Mouse (Mus musculus): ENCODE results near the gene Dnah2. TPM values are rescaled to one million over a fixed set of nuclear protein-coding genes. Genes with fewer than 3 reads are reported as not detected.

The Dnah2 gene
- total and polyA plus RNA-seq, 2 experiments from 2014 or later, result 3.9 to 9.5 TPM

DNA sequence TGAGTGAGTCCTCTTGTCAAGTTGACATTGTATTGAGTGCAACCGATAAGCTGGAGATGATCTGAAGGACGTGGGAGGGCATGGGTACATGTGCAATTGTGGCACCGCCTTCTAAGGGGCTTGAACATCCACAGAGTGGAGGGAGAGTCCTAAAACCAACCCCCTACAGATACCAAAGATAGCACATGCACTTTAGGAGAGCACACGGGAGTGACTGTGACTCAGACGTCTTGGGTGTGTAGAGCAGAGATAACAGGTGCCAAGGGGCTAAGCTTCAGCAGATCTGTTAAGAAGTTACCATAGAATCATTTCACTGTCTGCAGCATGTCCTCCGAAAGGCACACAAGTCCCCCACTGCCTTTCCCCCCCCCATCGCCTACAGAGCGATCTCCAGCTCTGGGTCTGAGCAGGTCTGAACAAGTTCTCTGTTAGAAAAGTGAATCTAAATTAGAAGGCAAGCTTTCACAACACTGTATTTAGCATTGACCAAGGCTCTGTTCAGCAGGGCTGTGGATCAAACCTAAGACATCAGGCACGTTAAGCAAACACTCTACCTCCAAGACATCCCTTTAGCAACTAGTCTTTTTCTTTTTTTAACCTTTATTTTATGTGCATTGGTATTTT is 27.3 kb downstream of the Dnah2 start:
- Histone ChIP-seq H3K27me3 (ENCODE audit: insufficient read depth, low read length) (no peaks in the 10 kb centered on the region), H3K4me3 (ENCODE audit: low read depth, low read length) (no peak overlapping the region), H3K9ac (replicated peaks; ENCODE audit: low read length, poor library complexity, severe bottlenecking) (no peak overlapping the region), H3K27ac (ENCODE audit: low read depth, low read length) (no peak overlapping the region), H3K4me1 (ENCODE audit: insufficient read depth, low read length) (no peaks in the 10 kb centered on the region), H3K4me2 (ENCODE audit: low read depth, low read length, poor library complexity, severe bottlenecking) (no peak overlapping the region), H3K9me3 (ENCODE audit: low read length) (no peaks in the 10 kb centered on the region), H3K36me3 (ENCODE audit: insufficient read depth, low read length) (peaks cover 2% of the 10 kb centered on the region; the same call in 1 of the 2 replicates)
- DNase-seq (ENCODE audit: low spot score) (no peak), ATAC-seq (ENCODE audit: low FRiP score) (no peak)
- WGBS, result 88% methylated on average over 9 of the region's 9 CpGs
- no peak for TF ChIP-seq CTCF (IDR thresholded peaks at IDR 0.05)

DNA sequence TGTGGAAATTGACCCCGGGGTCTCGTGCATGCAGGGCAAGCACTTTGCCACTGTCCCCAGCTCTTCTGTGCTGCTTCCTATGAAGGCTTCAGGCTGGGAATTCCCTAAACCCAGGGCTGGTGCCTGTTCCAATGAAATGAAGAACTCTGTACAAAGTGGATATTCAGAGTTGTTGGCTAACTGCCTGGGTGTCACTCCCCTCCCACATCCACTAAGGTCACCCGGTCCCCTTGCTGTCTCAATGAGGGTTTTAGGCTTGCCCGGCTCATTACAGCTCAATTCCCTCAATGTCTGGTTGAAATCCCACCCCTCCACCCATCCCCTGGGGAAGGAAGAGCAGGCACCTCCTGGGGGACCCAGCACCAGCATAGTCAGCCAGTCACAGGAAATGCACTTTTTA is 28.9 kb downstream of the Dnah2 start:
- no peak overlapping the region for H3K4me3 ChIP-seq (ENCODE audit: low read depth, low read length)
- 64% methylated on average over 4 of the region's 4 CpGs for WGBS
- H3K36me3 ChIP-seq (ENCODE audit: insufficient read depth, low read length), result peaks cover 2% of the 10 kb centered on the region; the same call in 1 of the 2 replicates
- no peaks in the 10 kb centered on the region for H3K27me3 ChIP-seq (ENCODE audit: insufficient read depth, low read length)
- H3K4me2 ChIP-seq (ENCODE audit: low read depth, low read length, poor library complexity, severe bottlenecking), result no peak overlapping the region
- H3K4me1 ChIP-seq (ENCODE audit: insufficient read depth, low read length), result no peaks in the 10 kb centered on the region
- DNase-seq (ENCODE audit: low spot score) (peak; percentile 14), ATAC-seq (ENCODE audit: low FRiP score) (no peak)
- H3K9ac ChIP-seq (replicated peaks; ENCODE audit: low read length, poor library complexity, severe bottlenecking), result no peak overlapping the region
- no peak for TF ChIP-seq CTCF (IDR thresholded peaks at IDR 0.05)
- no peak overlapping the region for H3K27ac ChIP-seq (ENCODE audit: low read depth, low read length)
- H3K9me3 ChIP-seq (ENCODE audit: low read length), result no peaks in the 10 kb centered on the region

DNA sequence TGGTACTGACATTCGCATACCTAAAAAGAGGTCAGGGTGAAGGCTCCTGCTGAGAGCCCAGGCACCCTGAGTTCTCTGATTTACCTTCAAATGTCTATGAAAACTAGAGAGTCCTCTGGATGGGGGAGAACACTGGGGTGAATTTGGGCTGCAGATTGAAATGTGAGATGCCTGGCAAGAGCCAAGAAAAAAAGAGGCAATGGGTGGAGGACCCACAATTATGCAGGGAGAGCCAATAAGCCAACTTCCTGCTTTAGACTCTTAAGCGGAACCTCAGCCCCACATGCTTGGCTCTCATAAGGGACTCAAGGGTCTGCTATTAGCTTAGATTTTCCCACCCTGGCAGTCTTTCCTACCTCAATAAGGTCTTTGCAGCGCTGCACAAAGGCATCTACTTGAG is 32.2 kb downstream of the Dnah2 start:
- Histone ChIP-seq H3K36me3 (ENCODE audit: insufficient read depth, low read length) (no peaks in the 10 kb centered on the region; the same call in 1 of the 2 replicates), H3K9me3 (ENCODE audit: low read length) (no peaks in the 10 kb centered on the region), H3K27me3 (ENCODE audit: insufficient read depth, low read length) (no peaks in the 10 kb centered on the region), H3K4me3 (ENCODE audit: low read depth, low read length) (no peak overlapping the region), H3K27ac (ENCODE audit: low read depth, low read length) (no peak overlapping the region), H3K9ac (replicated peaks; ENCODE audit: low read length, poor library complexity, severe bottlenecking) (no peak overlapping the region), H3K4me1 (ENCODE audit: insufficient read depth, low read length) (no peaks in the 10 kb centered on the region), H3K4me2 (ENCODE audit: low read depth, low read length, poor library complexity, severe bottlenecking) (no peak overlapping the region)
- no peak for DNase-seq (ENCODE audit: low spot score)
- ATAC-seq (ENCODE audit: low FRiP score), result no peak
- no peak for TF ChIP-seq CTCF (IDR thresholded peaks at IDR 0.05)
- WGBS, result 87% methylated on average over 3 of the region's 3 CpGs

DNA sequence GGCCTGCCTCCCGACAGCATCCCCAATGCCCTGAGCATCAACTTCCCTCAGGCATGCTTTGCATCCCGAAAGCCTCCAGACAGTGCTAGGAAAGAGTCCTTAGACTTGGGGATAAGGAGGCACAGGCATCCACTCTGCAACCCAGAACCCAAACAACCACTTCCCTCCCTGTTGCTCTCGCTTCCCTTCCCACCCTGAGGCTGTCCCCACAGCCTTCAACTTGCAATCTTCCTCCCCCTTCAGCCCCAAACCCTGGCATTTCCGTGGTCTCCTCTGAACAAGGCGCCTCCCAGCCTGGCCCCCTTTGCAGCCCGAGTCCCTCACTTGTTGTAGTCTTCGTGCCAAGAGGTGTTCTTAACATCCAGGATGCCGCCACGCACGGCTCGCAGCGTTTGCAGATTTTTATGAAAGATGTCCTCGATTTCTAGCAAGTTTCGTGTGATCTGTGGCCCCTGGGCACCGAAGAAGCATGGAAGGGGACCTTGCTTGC is 32.7 kb downstream of the Dnah2 start:
- TF ChIP-seq CTCF (IDR thresholded peaks at IDR 0.05), result no peak
- Histone ChIP-seq H3K9me3 (ENCODE audit: low read length) (no peaks in the 10 kb centered on the region), H3K4me2 (ENCODE audit: low read depth, low read length, poor library complexity, severe bottlenecking) (no peak overlapping the region), H3K27ac (ENCODE audit: low read depth, low read length) (no peak overlapping the region), H3K9ac (replicated peaks; ENCODE audit: low read length, poor library complexity, severe bottlenecking) (no peak overlapping the region), H3K4me1 (ENCODE audit: insufficient read depth, low read length) (no peaks in the 10 kb centered on the region), H3K4me3 (ENCODE audit: low read depth, low read length) (no peak overlapping the region), H3K36me3 (ENCODE audit: insufficient read depth, low read length) (no peaks in the 10 kb centered on the region; the same call in 1 of the 2 replicates), H3K27me3 (ENCODE audit: insufficient read depth, low read length) (no peaks in the 10 kb centered on the region)
- no peak for DNase-seq (ENCODE audit: low spot score)
- WGBS, result 71% methylated on average over 15 of the region's 15 CpGs
- ATAC-seq (ENCODE audit: low FRiP score), result no peak

DNA sequence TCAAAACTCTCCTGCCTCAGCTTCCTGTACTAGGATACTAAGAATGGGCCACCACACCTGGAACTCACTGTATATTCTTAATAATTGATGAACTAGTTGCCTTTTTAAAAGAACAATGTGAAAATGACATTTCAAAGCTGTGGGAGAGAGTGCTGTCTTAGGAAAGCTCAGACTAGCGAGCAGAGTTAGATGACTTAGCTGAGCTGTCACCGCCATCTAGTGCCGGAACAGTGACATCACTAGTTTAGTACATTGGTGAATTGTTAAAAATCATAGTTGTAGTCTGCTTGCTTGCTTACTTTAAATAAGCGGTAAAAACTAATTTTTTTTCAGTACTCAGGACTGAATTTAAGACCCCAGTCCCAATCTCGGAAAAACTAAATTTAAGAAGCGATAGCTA is 35.1 kb downstream of the Dnah2 start:
- WGBS, result 9% methylated on average over 6 of the region's 6 CpGs
- Histone ChIP-seq H3K4me2 (ENCODE audit: low read depth, low read length, poor library complexity, severe bottlenecking) (no peak overlapping the region), H3K27me3 (ENCODE audit: insufficient read depth, low read length) (no peaks in the 10 kb centered on the region), H3K27ac (ENCODE audit: low read depth, low read length) (no peak overlapping the region), H3K4me3 (ENCODE audit: low read depth, low read length) (no peak overlapping the region), H3K36me3 (ENCODE audit: insufficient read depth, low read length) (no peaks in the 10 kb centered on the region), H3K9me3 (ENCODE audit: low read length) (no peaks in the 10 kb centered on the region), H3K9ac (replicated peaks; ENCODE audit: low read length, poor library complexity, severe bottlenecking) (no peak overlapping the region), H3K4me1 (ENCODE audit: insufficient read depth, low read length) (no peaks in the 10 kb centered on the region)
- 0 out of 2 replicates have a peak, but pooled peaks have one; percentile 49 for ATAC-seq (ENCODE audit: low FRiP score)
- TF ChIP-seq CTCF (IDR thresholded peaks at IDR 0.05), result peak; percentile 90
- DNase-seq (ENCODE audit: low spot score), result peak; percentile 88

DNA sequence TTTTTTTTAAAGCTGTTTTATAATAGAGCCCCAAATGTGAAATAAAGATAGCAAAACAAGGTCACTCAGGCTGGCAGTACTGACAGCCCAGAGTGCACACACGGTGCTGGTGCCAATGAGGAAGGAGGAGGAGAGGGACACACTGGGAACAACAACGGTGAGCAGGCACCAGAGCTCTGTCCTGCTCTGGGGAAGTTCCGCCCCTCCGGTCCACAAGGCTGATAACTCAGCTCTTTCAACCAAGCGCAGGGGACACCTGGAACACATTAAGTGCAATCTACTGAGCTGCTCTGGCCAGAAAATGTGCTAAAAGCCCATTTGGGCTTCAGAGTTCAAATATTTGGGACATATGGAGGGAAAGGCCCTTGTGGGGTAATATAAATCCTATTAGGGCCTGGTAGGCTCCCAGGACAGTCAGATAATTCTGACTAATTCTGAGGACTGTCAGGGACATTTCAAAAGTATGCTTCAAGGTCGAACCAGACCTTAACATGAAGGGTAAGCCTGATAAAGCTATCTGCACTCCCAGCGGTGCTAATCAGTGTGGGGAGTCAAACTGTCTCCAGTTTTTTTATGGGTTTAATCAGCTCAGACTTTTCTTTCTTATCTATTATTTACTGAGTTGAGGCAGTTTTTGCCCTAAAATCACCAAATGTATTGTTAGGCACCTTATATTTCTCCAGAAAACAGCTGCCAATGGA is 38.0 kb downstream of the Dnah2 start:
- DNase-seq (ENCODE audit: low spot score) (no peak), ATAC-seq (ENCODE audit: low FRiP score) (no peak)
- Histone ChIP-seq H3K4me1 (ENCODE audit: insufficient read depth, low read length) (no peaks in the 10 kb centered on the region), H3K36me3 (ENCODE audit: insufficient read depth, low read length) (no peaks in the 10 kb centered on the region), H3K9ac (replicated peaks; ENCODE audit: low read length, poor library complexity, severe bottlenecking) (no peak overlapping the region), H3K27me3 (ENCODE audit: insufficient read depth, low read length) (no peaks in the 10 kb centered on the region), H3K4me3 (ENCODE audit: low read depth, low read length) (no peak overlapping the region), H3K9me3 (ENCODE audit: low read length) (no peaks in the 10 kb centered on the region), H3K4me2 (ENCODE audit: low read depth, low read length, poor library complexity, severe bottlenecking) (no peak overlapping the region), H3K27ac (ENCODE audit: low read depth, low read length) (no peak overlapping the region)
- WGBS, result 48% methylated on average over 7 of the region's 7 CpGs
- no peak for TF ChIP-seq CTCF (IDR thresholded peaks at IDR 0.05)
